Mouse (Mus musculus): ENCODE results near the gene Adgrg6. TPM values are rescaled to one million over a fixed set of nuclear protein-coding genes. Genes with fewer than 3 reads are reported as not detected.

The Adgrg6 gene
- total RNA-seq (2023) = not detected

DNA sequence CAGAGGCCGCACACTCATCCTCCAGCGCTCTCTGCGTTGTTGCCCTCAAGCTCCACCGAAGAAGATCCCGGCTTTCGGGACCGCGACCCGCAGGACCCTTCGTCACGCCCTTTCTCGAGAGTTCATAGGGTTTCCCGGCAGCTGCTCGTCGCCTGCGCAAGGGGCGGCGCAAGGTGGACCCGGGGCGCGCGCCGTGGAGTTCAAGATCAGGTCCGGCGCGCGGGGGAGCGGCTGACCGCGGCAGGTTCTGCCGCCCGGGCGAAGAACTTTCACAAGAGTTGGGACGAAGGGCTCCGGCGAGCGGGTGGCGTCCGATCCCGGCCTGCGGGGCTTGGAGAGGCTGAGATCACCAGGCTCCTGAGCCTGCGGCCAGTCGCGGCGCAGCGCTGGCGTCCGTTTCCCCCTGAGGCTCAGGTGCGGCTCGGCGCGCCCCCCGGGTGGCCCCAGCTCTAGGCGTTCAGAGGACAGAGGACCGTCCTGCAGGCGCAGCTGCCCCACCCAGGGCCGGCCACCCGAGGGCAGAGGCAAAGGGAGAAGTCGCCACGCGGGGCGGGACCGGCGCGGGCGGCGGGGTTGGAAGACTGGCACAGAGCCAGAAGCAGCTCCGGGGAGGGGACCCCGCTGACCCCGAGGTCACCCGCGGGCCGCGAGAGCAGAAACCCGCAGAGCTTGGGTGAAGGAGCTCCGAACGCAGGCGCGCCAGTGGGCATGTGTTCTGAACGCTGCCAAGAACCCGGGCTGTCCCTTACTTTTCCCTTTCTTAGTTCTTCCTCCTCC lies at the start of gene Adgrg6:
Gene Adgrg6 (minus strand): TSS at position 719 of the 777 bp plus-strand sequence.

Other genes with a start within 250 kb of the Adgrg6 start
- 10 to 100 TPM; 48.1 to 50.3 TPM for gene Vta1, start 159.9 kb upstream of the Adgrg6 start, total RNA-seq (2023)
- gene Nmbr, start 159.9 kb upstream of the Adgrg6 start, total RNA-seq (2023) = not detected
- not detected for gene Gje1, start 172.6 kb upstream of the Adgrg6 start, total RNA-seq (2023)